Mouse (Mus musculus): ENCODE data around the gene Mettl5.
"Not testable (repeated sequence)": the region's sequence is repeated elsewhere in the genome, so short reads cannot be mapped to it uniquely, and the experiment has no call there.

DNA sequence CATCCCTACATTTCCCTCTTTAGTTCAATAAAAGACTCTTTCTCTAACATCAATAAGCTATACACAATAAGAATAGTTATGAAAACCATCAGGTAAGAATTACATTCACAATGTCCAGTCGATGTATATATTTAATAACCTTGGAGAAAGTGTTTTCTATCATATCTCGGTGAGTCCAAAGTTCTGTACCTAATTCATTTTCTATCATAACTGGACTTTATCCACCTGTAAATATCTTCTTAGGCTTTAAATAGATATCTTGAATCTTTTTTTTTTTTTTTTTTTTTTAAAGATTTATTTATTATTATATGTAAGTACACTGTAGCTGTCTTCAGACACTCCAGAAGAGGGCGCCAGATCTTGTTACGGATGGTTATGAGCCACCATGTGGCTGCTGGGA lies 22.0 kb upstream of the Mettl5 start:
- TF ChIP-seq CTCF, EP300 (IDR thresholded peaks at IDR 0.05; ENCODE audit: low read depth): not testable (repeated sequence)
